In the genomic region with DNA sequence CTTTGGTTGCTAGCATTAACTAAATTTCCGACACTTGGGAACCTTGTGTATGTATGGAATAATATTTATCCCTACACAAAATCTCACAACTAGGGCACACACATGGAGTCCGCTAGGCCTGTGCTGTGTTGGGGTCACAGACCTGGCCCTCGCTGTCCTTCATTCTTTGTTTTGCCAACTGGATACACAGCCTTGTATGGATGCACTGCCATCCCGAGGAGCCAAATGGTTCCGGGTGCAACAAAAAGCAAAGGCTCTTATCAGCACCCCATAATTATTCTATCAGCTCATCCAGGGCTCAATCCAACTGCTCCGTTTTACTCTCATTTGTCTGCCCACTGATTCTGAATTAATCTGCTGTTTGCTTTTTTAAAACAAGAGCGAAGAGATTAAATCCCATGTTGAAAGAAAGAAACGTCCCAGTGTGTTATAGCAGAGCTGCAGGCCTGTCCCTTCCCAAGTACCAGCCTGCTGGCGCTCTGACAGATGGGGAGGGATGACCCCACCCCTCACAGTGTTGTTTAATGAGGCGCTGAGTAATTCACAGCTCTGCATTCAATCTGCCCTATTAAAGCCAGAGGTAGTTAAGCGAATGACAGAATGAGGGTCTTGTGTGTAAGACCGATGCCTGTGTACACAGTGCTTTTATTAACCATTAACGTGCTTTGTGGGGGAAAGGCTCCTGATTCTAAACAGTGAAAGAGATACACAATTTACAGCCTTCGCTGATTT, we compare ENCODE assay signal across 9 mouse cellular contexts.
DNase-seq lines count a peak whose midpoint lies in the region; ATAC-seq and TF ChIP-seq lines count a peak whose summit lies in the region.
"Had no signal": no experiment of that assay in that cellular context is flagged by ENCODE, and none has a peak within 500 bp of the region (broad histone marks: within the 10 kb centered on the region; RNA-seq: fewer than 3 reads in every experiment).

No protein-coding gene starts in this region.

- 23% methylated on average over 14 of the region's 14 CpGs for WGBS in kidney, embryonic 15.5 days
- WGBS in kidney, adult 2 months = 32% methylated on average over 14 of the region's 14 CpGs
- WGBS in hindbrain, embryonic 15.5 days = 17% methylated on average over 14 of the region's 14 CpGs
- WGBS in midbrain, embryonic 16.5 days = 22% methylated on average over 14 of the region's 14 CpGs

- no peaks in the 10 kb centered on the region for H3K36me3 ChIP-seq in kidney, embryonic 15.5 days
- no peaks in the 10 kb centered on the region for H3K36me3 ChIP-seq in kidney, adult 2 months (ENCODE audit: control insufficient read depth, insufficient read depth, low read length)
- no peaks in the 10 kb centered on the region for H3K36me3 ChIP-seq in hindbrain, embryonic 15.5 days
- H3K36me3 ChIP-seq in midbrain, embryonic 16.5 days (ENCODE audit: control insufficient read depth, insufficient read depth, low read length) = no peaks in the 10 kb centered on the region
- H3K36me3 ChIP-seq: stomach, embryonic 15.5 days had no signal

- DNase-seq in kidney, adult 2 months = no peak
- peak; percentile 52 to 58 for DNase-seq in cerebellum, postnatal 36 days
- no peak for DNase-seq in ovary, postnatal 10 days (ENCODE audit: low spot score)
- DNase-seq in thymus, postnatal 14 days = no peak
- no peak for DNase-seq in adrenal gland, adult 2 months

- no peaks in the 10 kb centered on the region for H3K9me3 ChIP-seq in kidney, embryonic 15.5 days (replicated peaks)
- H3K9me3 ChIP-seq in hindbrain, embryonic 15.5 days = no peaks in the 10 kb centered on the region
- no peaks in the 10 kb centered on the region for H3K9me3 ChIP-seq in midbrain, embryonic 16.5 days (replicated peaks; ENCODE audit: control insufficient read depth, low read length, poor library complexity, severe bottlenecking)
- H3K9me3 ChIP-seq: stomach, embryonic 15.5 days had no signal

- no peak overlapping the region for H3K9ac ChIP-seq in kidney, embryonic 15.5 days
- no peak overlapping the region for H3K9ac ChIP-seq in hindbrain, embryonic 15.5 days
- 0 out of 2 replicates have a peak overlapping the region, but pooled peaks have one; percentile 25 for H3K9ac ChIP-seq in midbrain, embryonic 16.5 days (ENCODE audit: low read depth, low read length)
- H3K9ac ChIP-seq: stomach, embryonic 15.5 days had no signal

- peak; percentile 91 for ATAC-seq in kidney, embryonic 15.5 days (replicated peaks; ENCODE audit: low FRiP score)
- ATAC-seq in hindbrain, embryonic 15.5 days (ENCODE audit: low FRiP score, low read depth) = peak; percentile 89
- ATAC-seq in midbrain, embryonic 16.5 days = peak; percentile 80

- no peak overlapping the region for H3K4me3 ChIP-seq in kidney, embryonic 15.5 days (replicated peaks)
- no peak overlapping the region for H3K4me3 ChIP-seq in kidney, adult 2 months (ENCODE audit: insufficient read depth, low read depth, low read length)
- H3K4me3 ChIP-seq in hindbrain, embryonic 15.5 days = no peak overlapping the region
- H3K4me3 ChIP-seq in midbrain, embryonic 16.5 days (ENCODE audit: low read depth, low read length) = no peak overlapping the region
- H3K4me3 ChIP-seq: stomach, embryonic 15.5 days had no signal

- no peak for TF ChIP-seq CTCF in kidney, adult 2 months (conservative IDR thresholded peaks at IDR 0.05; ENCODE audit: insufficient read depth, insufficient read length, low read depth, low read length)

- TF ChIP-seq POLR2A in kidney, adult 2 months (IDR thresholded peaks at IDR 0.05; ENCODE audit: low read depth, low read length) = no peak

- H3K27me3 ChIP-seq in kidney, embryonic 15.5 days = peaks cover 51% of the 10 kb centered on the region
- H3K27me3 ChIP-seq in kidney, adult 2 months (replicated peaks; ENCODE audit: control insufficient read depth, insufficient read depth, low read length) = no peaks in the 10 kb centered on the region; the same call in 1 of the 2 replicates
- H3K27me3 ChIP-seq in hindbrain, embryonic 15.5 days = 0 out of 2 replicates have a peak, but pooled peaks cover 6% of the 10 kb centered on the region
- 0 out of 2 replicates have a peak, but pooled peaks cover 2% of the 10 kb centered on the region for H3K27me3 ChIP-seq in midbrain, embryonic 16.5 days (ENCODE audit: control insufficient read depth, insufficient read depth, low read depth, low read length)
- H3K27me3 ChIP-seq: stomach, embryonic 15.5 days had no signal

- H3K4me2 ChIP-seq in kidney, embryonic 15.5 days = peak overlapping the region; percentile 20
- H3K4me2 ChIP-seq in hindbrain, embryonic 15.5 days = peak overlapping the region; percentile 14; the same call in 1 of the 2 replicates
- peak overlapping the region; percentile 23; the same call in 1 of the 2 replicates for H3K4me2 ChIP-seq in midbrain, embryonic 16.5 days (ENCODE audit: low read length)
- H3K4me2 ChIP-seq: stomach, embryonic 15.5 days had no signal

- peaks cover 17% of the 10 kb centered on the region for H3K4me1 ChIP-seq in kidney, embryonic 15.5 days
- no peaks in the 10 kb centered on the region for H3K4me1 ChIP-seq in kidney, adult 2 months (ENCODE audit: control insufficient read depth, insufficient read depth, low read length)
- H3K4me1 ChIP-seq in hindbrain, embryonic 15.5 days (replicated peaks) = peaks cover 22% of the 10 kb centered on the region
- peaks cover 13% of the 10 kb centered on the region for H3K4me1 ChIP-seq in midbrain, embryonic 16.5 days (ENCODE audit: control insufficient read depth, insufficient read depth, low read length)
- H3K4me1 ChIP-seq: stomach, embryonic 15.5 days had no signal

- no peak overlapping the region for H3K27ac ChIP-seq in kidney, embryonic 15.5 days
- no peak overlapping the region for H3K27ac ChIP-seq in kidney, adult 2 months (ENCODE audit: insufficient read depth, low read depth, low read length)
- peak overlapping the region; percentile 50 for H3K27ac ChIP-seq in hindbrain, embryonic 15.5 days (replicated peaks)
- H3K27ac ChIP-seq in midbrain, embryonic 16.5 days (ENCODE audit: low read length) = peak overlapping the region; percentile 43; the same call in 1 of the 2 replicates
- H3K27ac ChIP-seq: stomach, embryonic 15.5 days had no signal

Comparison
In these comparisons a context has a peak if more than half of its experiments do, and no peak if none do; other contexts are left out.
1. H3K27ac ChIP-seq: peak in hindbrain, embryonic 15.5 days (single experiment) and midbrain, embryonic 16.5 days (single experiment); none in kidney, embryonic 15.5 days (single experiment) and kidney, adult 2 months (single experiment).
2. DNase-seq: peak in cerebellum, postnatal 36 days (2 of 2); none in kidney, adult 2 months (single experiment), ovary, postnatal 10 days (single experiment), thymus, postnatal 14 days (single experiment) and adrenal gland, adult 2 months (single experiment).
3. Peak in every context shown above with its lines, with median percentiles within 50 percentile points of each other: ATAC-seq and H3K4me2 ChIP-seq.